Mouse (Mus musculus) kidney, postnatal 4 days (tissue): ENCODE results near the gene Mon2.

Source experiments
- DNase-seq, 2 experiments: peaks; one replicate each; pipeline ENCODE4 v3.0.0; 2021; ENCODE audit warnings: mixed read lengths in 2 of 2

The Mon2 gene

GRCm38 (mm10) chr10:123076245-123077023 is at the start of gene Mon2:
Mon2 (minus strand) TSS chr10:123076505.
- peak; percentile 98 to 99 for DNase-seq

- DNase-seq = no peak
These were observed 44.5 kb upstream of the Mon2 start for GRCm38 (mm10) chr10:123120666-123121392.

DNA sequence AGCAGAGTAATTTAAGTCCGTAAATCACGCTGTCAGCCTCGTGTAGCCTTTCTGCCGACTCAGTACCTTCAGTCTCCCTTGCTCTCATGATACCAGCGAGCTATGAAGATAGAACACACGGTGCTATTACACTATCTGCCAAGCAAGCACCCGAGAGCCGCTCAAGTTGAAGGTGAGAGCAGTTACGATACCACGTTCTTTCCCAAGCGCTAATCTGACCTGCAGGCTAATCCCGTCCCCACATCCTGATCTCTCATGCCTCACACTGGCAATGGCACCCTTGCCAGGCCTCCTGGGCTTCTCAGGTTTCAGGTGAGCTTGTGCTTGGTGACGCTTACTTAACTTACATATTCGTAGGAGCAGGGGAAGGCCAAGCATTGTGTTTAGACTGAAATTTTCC is 40.6 kb upstream of the Mon2 start:
- no peak for DNase-seq

DNA sequence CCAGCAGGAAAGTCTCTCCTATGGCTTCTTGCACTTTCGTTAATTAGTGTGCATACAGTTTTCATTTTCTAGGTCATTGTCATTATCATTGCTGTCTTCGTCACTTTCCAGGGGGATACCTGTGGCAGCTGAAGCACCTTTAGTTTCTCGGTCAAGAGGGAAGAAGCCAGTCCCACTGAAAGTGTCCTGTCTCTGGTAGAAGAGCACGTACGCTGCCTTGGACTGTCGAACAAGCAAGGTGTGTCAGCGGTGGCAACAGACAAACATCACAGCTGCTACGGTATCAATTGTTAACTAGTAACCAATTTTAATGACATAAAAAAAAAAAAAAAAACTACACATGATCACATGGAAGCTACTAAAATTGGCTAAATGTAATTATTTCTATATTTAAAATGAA is 37.2 kb upstream of the Mon2 start:
- DNase-seq = no peak

DNA sequence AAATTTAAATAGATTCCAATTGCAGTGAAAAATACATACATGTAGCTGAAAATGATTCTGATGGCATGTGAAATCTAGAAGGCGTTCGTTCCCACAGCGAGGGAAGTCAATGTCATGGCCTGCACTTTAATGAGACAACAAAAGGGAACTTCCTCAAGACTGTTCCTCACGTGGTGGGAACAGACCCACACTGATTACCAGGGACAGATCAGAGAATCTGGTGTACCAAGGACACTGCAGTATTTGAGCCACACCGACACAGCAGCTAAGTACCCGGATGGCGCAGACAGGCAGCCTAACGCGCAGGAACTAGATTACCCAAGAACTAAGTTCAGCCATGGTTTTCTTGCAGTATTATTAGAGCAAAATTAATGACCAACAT is 36.5 kb upstream of the Mon2 start:
- no peak for DNase-seq

DNA sequence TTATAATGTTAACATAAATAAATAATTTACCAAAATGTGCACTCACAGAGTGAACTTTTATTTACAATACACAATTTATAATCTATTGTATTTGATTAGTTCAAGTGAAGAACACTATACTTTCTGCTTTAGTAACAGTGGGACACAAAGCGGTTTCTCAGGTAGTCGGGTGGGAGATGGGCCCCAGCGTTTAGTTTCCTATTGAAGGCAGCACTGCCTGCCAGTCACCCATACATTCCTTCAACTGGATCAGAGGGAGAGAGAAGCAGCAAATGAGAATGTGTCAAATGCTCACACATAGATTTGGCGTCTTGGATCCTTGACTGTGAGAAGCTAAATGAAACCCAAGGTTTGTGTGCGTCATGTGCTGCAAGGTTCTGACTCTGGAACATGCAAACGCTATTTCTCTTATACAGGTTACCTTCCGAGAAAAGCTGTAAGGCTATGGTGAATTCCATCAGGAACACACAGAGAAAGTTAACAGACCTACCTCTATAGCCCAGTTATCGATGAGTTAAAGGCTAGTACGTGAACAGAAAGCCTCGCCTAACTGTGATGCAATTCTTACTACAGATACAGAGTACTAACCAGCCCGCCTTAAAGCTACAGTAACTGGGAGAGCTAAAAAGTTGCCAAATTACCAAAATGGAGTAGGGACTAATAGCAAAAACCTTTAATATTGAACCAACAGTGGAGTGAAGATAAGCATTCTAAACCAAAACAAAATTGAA is 35.9 kb upstream of the Mon2 start:
- DNase-seq = no peak

DNA sequence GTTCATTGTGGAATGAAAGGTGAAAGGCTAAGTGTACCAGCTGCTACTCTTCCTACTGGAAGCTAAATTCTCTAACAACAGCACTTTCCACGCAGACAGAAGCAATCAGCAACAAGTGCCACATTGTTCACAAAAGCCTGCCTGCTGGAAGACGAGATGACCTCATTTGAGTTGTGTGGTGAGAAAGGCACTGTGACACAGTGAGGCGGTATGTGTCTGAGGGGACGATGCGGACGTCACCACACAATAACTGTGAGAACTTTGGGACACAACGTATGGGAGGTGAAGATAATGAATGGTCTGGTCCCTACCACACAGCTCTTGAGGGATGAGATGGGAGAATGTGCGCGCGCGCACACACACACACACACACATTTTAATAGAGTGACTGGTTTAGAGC is 34.2 kb upstream of the Mon2 start:
- DNase-seq = no peak

DNA sequence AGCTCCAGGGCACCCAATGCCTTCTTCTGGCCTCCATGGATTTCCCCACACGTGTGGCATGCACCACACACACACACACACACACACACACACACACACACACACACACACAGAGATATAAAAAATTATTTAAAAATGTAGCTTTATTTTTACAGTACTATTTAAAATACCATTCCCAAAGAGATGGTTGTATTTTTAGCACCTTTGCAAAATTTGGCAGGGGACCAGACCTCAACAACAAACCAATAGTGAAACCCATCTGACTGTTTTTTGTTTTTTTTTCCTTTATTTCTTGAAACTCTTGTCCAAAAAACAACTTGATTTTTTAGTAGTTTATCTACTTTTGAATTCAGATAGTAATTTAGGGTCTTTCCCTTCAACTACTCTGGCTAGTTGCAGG is 32.2 kb upstream of the Mon2 start:
- no peak for DNase-seq

GRCm38 (mm10) chr10:123108121-123108520 is 31.8 kb upstream of the Mon2 start:
- no peak for DNase-seq

GRCm38 (mm10) chr10:123101303-123101702 is 25.0 kb upstream of the Mon2 start:
- DNase-seq = no peak

- no peak for DNase-seq
These were observed 24.3 kb upstream of the Mon2 start for GRCm38 (mm10) chr10:123100584-123100983.

GRCm38 (mm10) chr10:123094504-123094903 is 18.2 kb upstream of the Mon2 start:
- peak; percentile 23 for DNase-seq

- DNase-seq = no peak
These were observed 16.3 kb upstream of the Mon2 start for GRCm38 (mm10) chr10:123092577-123092976.

DNA sequence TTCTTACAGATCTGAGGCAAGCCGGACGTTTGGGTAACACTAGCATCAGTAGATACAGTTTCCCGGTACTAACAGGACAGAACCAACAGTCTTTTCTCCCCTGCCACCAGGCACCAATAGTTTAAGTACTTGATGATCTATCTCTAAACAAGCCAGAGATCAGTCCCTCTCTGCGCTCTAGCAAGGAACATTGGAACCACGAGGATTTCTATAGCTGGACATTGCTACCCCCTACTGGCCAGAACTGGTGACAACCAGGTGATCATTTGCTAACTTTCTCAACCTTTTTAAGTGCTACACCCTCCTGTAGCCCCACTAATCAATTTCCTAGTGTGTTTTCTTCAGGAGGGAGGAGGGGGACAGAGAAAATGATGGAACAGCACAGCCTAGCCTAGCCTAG is 15.4 kb upstream of the Mon2 start:
- DNase-seq = peak; percentile 67 to 69

DNA sequence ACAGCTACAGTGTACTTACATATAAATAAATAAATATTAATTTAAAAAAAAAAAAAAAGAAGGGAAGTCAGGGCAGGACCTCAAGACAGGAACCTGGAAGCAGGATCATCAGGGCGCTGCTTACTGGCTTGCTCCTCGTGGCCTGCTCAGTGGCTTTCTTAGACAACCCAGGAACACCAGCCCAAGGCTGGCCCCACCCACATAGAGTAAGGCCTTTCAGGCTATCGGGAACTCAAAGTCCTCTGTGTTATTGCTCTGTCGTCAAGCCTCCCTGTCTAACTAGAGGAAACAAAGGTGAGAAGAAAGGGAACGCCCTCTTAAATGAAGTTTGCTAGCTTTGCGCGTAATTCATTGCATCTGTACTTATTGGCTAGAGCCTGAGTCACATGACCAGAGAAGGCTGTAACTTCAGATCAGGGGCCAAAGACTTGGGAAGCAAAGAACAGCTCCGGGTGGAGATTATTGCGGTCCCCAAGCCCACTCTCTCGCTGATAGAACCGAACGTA is 13.2 kb upstream of the Mon2 start:
- no peak for DNase-seq

DNA sequence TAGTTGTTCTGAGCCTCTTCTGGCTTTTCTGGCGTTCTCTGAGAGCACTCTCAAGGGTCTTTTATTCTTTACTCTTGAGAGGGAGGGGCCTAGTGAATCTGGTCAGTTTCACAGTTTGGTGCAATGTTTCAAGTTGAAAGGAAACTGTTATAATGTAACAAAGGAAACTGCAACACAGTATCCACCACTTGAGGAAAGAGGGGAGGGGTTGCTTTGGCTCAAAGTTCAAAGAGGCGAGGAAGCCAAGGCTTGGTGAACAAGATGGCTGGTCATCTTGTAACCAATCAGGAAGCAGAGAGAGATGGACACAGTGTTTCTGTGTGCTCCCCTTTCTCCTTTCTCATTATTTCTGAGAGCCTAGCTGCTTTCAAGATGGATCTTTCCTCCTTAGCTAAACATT is 10.5 kb upstream of the Mon2 start:
- DNase-seq = no peak

DNA sequence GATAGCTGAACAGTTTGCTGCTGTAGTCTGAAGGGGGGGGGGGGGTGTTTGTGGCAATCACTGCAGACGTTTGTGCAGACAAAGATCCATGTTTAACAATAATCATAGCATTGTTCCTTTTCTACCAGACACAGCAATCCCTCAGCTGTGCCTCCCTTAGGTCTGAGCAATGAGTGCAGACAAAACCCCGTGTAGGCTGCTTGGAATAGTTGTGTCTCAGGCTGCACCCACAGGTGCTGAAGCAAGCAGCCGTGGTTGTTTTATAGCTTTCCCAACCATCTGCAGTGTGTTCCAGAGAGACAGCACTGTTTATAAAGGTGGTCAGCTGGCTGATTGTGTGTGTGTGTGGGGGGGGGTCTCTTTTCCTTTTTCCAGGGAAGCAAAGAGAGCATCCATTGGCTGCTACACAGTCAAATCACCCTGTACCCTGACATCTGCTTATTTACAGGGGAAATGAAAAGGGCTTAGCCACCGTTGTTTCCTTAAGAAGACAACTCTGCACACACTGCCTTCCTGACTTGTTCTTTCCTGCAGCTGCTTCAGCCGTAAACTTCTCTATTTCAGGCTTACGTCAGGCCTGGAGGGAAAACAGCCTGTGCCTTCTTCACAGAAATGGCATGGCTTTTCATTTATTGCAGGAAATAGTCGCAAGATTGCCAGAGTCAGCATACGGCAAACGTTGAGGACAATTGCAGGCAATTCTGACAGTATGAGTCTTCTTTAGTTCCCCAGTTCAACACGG is 8.8 kb upstream of the Mon2 start:
- no peak for DNase-seq

DNA sequence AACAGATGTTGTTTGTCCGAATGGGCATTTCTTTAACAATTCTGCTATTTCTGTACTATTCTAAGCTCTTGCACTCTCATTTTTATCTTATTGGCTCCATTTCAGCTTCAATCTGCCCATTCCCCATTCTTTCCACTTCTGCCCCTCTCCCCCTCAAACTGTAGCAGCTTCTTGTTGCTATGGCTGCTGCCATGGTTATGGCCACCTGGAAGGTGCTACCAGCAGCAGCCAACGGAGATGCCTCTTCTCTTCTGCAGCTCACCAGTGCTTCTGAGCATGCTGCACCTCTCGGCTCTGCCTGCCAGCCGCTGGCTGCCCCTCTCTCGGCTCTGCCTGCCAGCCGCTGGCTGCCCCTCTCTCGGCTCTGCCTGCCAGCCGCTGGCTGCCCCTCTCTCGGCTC is 8.0 kb upstream of the Mon2 start:
- DNase-seq = no peak

DNA sequence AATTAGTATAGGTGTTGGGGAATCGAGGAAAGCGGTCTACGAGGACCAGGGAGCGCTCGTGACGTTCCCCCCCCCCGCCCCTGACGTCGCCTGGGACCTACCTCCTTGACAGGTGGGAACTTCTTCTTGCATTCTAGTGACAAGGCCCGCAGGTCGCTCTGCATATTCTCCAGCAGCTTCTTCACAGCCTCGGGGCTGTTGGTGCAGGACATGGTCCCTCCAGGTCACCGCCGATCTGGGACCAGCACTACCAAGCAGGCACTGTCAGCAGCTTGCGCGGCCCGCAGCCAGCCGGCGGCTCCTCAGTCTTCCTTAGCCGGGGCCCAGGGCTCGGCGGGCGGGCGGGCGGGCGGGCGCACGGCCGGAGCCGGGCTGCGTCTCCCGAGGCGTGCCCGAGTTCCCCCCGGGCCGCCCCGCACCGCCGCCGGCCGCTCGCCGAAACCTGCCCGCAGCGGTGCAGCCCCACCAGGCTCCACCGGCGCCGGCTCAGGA is 508 bp downstream of the Mon2 start:
- no peak for DNase-seq

DNA sequence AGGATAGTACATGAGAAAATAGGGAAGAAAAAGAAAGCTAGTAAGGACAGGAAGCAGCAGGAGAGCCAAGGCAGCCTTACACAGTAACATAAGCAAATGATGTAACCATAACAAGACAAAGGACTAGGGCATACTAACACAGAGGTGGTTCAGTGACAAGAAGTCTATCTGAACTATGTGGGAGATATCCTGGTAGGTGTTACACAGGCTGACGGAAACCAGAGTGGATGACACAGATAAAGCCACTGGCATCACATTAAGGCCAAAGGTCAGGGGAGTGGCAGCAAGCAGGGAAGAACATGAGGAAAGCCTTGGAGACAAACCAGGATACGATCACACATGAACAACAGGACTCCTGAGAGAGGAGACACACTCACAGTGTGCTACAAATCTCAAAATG is 4.3 kb downstream of the Mon2 start:
- DNase-seq = no peak

DNA sequence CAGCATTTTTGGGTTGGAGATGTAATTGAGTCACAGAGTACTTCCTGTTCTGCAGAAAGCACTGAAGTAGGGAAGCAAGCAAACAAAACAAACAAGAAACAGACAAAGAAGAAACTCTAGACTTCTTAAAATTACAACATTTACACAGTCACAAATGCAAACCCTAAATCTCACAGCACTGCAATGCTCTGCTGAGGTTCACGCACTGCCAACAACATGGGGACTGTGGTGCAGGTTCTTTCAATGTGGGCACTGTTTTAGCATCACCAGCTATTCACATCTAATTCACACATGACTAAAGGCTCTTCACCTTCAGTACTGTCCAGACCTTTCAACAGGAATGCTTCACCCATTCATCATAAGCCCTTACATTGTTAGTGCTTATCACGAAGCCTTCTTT is 13.3 kb downstream of the Mon2 start:
- no peak for DNase-seq

DNA sequence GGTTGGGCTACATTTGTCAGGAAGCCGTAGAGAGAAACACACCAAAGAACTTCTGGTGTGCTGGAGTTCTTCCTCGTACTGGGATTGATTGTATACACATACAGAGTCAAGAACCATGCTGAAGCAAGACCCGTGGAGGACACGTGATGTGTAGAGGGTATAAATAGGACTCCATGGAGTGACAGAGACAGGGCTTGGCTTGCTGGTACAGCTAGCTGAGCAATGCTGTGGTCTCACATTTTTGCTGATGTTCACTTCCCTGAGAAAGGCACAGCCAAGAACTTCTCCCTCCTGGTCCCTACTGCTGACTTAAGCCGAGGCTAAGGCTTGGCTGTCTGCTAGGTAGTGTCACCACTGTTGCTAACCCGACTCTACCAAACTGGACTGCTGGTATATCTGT is 15.5 kb downstream of the Mon2 start:
- DNase-seq = no peak

DNA sequence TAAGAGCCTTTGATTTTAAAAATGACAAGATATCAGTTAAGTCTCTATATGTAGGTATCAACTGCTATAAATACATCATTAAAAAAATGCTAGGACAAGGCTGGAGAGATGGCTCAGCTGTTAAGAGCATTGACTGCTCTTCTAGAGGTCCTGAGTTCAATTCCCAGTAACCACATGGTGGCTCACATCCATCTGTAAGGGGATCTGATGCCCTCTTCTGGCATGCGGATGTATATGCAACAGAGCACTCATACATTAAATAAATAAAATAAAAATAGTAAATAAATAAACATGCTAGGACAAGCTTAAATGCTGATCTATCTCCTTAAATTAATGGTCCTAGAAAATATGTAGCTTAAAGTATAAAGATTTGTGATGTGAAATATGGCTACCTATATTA is 19.2 kb downstream of the Mon2 start:
- no peak for DNase-seq
